Mouse (Mus musculus): Measurements from ENCODE around the gene B430305J03Rik. TPM values are rescaled to one million over a fixed set of nuclear protein-coding genes. Genes with fewer than 3 reads are reported as not detected.

Gene B430305J03Rik
- polyA plus RNA-seq, 1 experiment from 2014 or later, result not detected

DNA sequence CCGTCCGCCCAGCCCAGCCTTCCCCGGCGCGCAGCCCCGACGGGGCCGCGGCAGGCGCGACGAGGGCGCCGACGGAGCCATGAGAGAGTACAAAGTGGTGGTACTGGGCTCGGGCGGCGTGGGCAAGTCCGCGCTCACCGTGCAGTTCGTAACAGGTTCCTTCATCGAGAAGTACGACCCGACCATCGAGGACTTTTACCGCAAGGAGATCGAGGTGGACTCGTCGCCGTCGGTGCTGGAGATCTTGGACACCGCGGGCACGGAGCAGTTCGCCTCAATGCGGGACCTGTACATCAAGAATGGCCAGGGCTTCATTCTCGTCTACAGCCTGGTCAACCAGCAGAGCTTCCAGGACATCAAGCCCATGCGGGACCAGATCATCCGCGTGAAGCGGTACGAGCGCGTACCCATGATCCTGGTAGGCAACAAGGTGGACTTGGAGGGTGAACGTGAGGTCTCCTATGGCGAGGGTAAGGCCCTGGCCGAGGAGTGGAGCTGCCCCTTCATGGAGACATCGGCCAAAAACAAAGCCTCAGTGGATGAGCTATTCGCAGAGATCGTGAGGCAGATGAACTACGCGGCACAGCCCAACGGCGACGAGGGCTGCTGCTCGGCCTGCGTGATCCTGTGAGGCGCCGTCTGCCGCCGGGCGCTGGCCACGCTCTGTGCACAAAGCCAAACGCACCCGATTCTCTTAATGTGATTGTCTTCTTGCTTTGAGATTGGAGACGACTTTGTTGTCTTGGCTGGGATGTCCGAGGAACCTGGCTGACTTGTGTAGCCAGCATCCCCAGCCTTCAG, 573 bp downstream of the B430305J03Rik start:
- Histone ChIP-seq H3K27me3 (0 out of 2 replicates have a peak, but pooled peaks cover 3% of the 10 kb centered on the region), H3K4me3 (replicated peaks) (peak overlapping the region; percentile 90), H3K4me2 (replicated peaks) (peak overlapping the region; percentile 71), H3K36me3 (no peaks in the 10 kb centered on the region), H3K4me1 (replicated peaks) (peaks cover 36% of the 10 kb centered on the region), H3K27ac (peak overlapping the region; percentile 91), H3K9me3 (no peaks in the 10 kb centered on the region), H3K9ac (replicated peaks) (peak overlapping the region; percentile 90)
- WGBS, result under 1% methylated on average over 68 of the region's 68 CpGs
- ATAC-seq, result no peak

GRCm38 (mm10) chr3:61364661-61364977, 1.1 kb downstream of the B430305J03Rik start:
- WGBS, result 0% methylated on average over 32 of the region's 33 CpGs
- ATAC-seq, result peak; percentile 64; the same call in 1 of the 2 replicates

DNA sequence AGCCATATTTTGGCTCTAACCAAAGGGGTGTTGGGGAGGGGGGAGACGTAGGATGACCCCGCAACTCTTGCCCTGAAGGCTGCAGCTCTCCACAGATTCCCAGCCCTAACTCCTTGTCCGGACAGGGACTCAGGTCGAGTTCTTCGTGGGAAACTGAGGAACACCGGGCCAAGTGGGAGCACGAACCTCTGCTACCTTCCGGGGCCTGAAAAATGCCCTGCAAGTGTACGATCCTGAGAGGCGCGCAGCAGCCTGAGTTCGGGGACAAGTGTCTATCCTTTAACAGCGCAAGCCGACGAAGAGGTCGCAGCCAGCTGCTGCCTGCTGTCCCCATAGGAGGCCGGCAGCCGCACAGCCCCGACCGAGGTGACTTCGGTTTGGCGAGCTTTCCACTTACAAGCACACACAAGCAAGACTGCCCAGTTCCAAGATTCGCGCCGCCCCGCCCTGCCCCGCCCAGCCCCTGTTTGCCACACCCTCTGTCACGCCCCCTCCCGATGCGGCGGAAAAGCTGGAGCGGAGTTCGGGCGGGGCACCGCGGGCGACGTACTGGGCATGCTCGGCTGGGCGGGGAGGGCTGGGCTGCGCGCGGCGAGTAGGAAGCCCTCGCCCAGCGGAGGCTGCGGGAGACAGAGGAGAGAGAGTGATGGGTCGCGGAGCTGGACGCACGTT, 1.6 kb downstream of the B430305J03Rik start:
- Histone ChIP-seq H3K9me3 (no peaks in the 10 kb centered on the region), H3K36me3 (no peaks in the 10 kb centered on the region), H3K27me3 (0 out of 2 replicates have a peak, but pooled peaks cover 3% of the 10 kb centered on the region), H3K4me3 (replicated peaks) (peak overlapping the region; percentile 90), H3K27ac (peak overlapping the region; percentile 91), H3K4me1 (replicated peaks) (peaks cover 35% of the 10 kb centered on the region), H3K4me2 (replicated peaks) (peak overlapping the region; percentile 71), H3K9ac (replicated peaks) (peak overlapping the region; percentile 90)
- WGBS, result under 1% methylated on average over 44 of the region's 51 CpGs
- peak; percentile 92 for ATAC-seq

More at GRCm38 (mm10) chr3:61364661-61364977, 1.1 kb downstream of the B430305J03Rik start:
- Histone ChIP-seq H3K27me3 (0 out of 2 replicates have a peak, but pooled peaks cover 3% of the 10 kb centered on the region), H3K4me2 (replicated peaks) (peak overlapping the region; percentile 71), H3K9ac (replicated peaks) (peak overlapping the region; percentile 90), H3K4me1 (replicated peaks) (peaks cover 36% of the 10 kb centered on the region), H3K27ac (peak overlapping the region; percentile 91), H3K9me3 (no peaks in the 10 kb centered on the region), H3K36me3 (no peaks in the 10 kb centered on the region), H3K4me3 (replicated peaks) (peak overlapping the region; percentile 90)

- Histone ChIP-seq H3K36me3 (no peaks in the 10 kb centered on the region), H3K9me3 (no peaks in the 10 kb centered on the region), H3K9ac (replicated peaks) (peak overlapping the region; percentile 90), H3K4me3 (replicated peaks) (peak overlapping the region; percentile 90), H3K4me1 (replicated peaks) (peaks cover 29% of the 10 kb centered on the region), H3K27me3 (0 out of 2 replicates have a peak, but pooled peaks cover 3% of the 10 kb centered on the region), H3K27ac (peak overlapping the region; percentile 91), H3K4me2 (replicated peaks) (peak overlapping the region; percentile 71)
- under 1% methylated on average over 30 of the region's 30 CpGs for WGBS
- ATAC-seq, result peak; percentile 92
These were observed 2.4 kb downstream of the B430305J03Rik start for GRCm38 (mm10) chr3:61363161-61363988.

GRCm38 (mm10) chr3:61362821-61363160, 3.0 kb downstream of the B430305J03Rik start:
- H3K4me3 ChIP-seq (replicated peaks), result peak overlapping the region; percentile 90
- peaks cover 23% of the 10 kb centered on the region for H3K4me1 ChIP-seq (replicated peaks)
- 6% methylated on average over 9 of the region's 9 CpGs for WGBS
- H3K27me3 ChIP-seq, result 0 out of 2 replicates have a peak, but pooled peaks cover 3% of the 10 kb centered on the region
- peak overlapping the region; percentile 71 for H3K4me2 ChIP-seq (replicated peaks)
- H3K27ac ChIP-seq, result peak overlapping the region; percentile 71
- ATAC-seq, result no peak
- H3K9ac ChIP-seq (replicated peaks), result peak overlapping the region; percentile 60
- H3K36me3 ChIP-seq, result no peaks in the 10 kb centered on the region
- H3K9me3 ChIP-seq, result no peaks in the 10 kb centered on the region

DNA sequence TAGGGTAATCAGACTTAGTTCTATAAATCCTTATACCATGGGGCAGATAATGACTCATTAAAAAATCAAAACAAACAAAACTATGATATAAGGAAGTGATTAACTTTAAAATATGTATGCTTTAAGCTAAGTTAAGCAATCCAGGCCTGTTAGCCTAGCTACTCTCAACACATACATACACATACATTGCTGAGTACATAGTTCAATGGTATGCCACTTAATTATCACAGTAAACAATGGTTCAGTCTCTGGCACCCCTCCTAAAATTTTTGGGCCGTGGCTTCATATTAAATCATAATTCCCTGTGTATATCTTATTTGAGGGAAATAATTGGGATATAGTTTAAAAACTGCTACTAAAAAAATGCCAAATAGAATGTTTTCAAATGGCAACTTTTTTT, 4.4 kb downstream of the B430305J03Rik start, which contains the start of gene Rap2b:
Rap2b (plus strand) TSS at position 301 of the 400 bp plus-strand sequence.
- H3K36me3 ChIP-seq, result no peaks in the 10 kb centered on the region
- H3K4me1 ChIP-seq (replicated peaks), result peaks cover 9% of the 10 kb centered on the region
- H3K27me3 ChIP-seq, result 0 out of 2 replicates have a peak, but pooled peaks cover 3% of the 10 kb centered on the region
- H3K4me3 ChIP-seq (replicated peaks), result no peak within 1 kb of the TSS
- H3K9ac ChIP-seq (replicated peaks), result no peak within 1 kb of the TSS
- H3K27ac ChIP-seq, result no peak within 1 kb of the TSS
- 91% methylated on average over 1 of the region's 1 CpGs for WGBS
- ATAC-seq, result no peak
- H3K4me2 ChIP-seq (replicated peaks), result peak within 1 kb of the TSS; percentile 71; the same call in 1 of the 2 replicates
- H3K9me3 ChIP-seq, result no peaks in the 10 kb centered on the region

- Histone ChIP-seq H3K27ac (no peak overlapping the region), H3K36me3 (no peaks in the 10 kb centered on the region), H3K9ac (replicated peaks) (no peak overlapping the region), H3K4me1 (replicated peaks) (0 out of 2 replicates have a peak, but pooled peaks cover 4% of the 10 kb centered on the region), H3K4me3 (replicated peaks) (no peak overlapping the region), H3K27me3 (0 out of 2 replicates have a peak, but pooled peaks cover 3% of the 10 kb centered on the region), H3K4me2 (replicated peaks) (no peak overlapping the region), H3K9me3 (no peaks in the 10 kb centered on the region)
- 65% methylated on average over 7 of the region's 7 CpGs for WGBS
- no peak for ATAC-seq
These were observed 6.9 kb downstream of the B430305J03Rik start for GRCm38 (mm10) chr3:61358756-61359293.

DNA sequence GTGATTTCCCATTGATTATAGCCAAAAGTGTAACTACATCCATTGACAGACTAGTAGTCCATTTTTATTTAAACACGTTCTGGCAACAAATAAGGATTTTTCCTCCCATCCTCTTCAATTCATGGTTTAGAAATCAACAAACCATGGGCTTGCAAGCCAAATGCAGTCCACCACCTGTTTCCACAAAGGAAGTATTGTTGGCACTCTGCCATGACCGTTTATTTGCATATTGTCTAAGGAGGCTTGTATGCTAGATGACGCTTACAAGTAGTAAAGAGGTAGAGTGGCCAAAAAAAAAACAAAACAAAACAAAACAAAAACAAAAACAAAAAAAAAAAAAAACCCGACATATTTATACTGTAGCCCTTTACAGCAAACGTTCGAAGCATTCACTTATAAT, 7.6 kb downstream of the B430305J03Rik start:
- Histone ChIP-seq H3K27me3 (0 out of 2 replicates have a peak, but pooled peaks cover 3% of the 10 kb centered on the region), H3K4me1 (replicated peaks) (0 out of 2 replicates have a peak, but pooled peaks cover 4% of the 10 kb centered on the region), H3K36me3 (no peaks in the 10 kb centered on the region), H3K4me3 (replicated peaks) (no peak overlapping the region), H3K9ac (replicated peaks) (no peak overlapping the region), H3K9me3 (no peaks in the 10 kb centered on the region), H3K27ac (no peak overlapping the region), H3K4me2 (replicated peaks) (no peak overlapping the region)
- whole genome bisulfite sequencing, result 61% methylated on average over 6 of the region's 6 CpGs
- ATAC-seq, result no peak

DNA sequence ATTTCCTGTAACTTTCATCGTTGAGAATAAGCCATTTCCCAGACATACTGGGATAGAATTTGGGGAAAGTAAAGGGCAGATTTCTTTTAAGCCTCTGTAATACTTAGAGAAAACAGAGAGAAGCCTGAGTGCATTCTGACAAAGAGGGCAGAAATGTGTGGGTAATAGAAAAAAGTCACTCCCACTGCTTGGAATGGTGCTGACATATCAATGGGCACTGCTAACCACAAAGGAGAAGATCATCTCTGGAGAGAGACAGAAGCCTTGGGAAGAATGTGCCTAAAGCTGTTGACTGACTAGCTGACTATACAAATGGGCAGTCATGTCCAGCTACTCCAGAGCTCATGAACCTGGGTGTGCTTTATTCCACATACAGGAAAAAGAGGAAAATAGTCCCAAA, 10.3 kb downstream of the B430305J03Rik start:
- Histone ChIP-seq H3K9me3 (no peaks in the 10 kb centered on the region), H3K4me2 (replicated peaks) (no peak overlapping the region), H3K4me1 (replicated peaks) (no peaks in the 10 kb centered on the region), H3K27ac (no peak overlapping the region), H3K27me3 (no peaks in the 10 kb centered on the region), H3K9ac (replicated peaks) (no peak overlapping the region), H3K4me3 (replicated peaks) (no peak overlapping the region), H3K36me3 (no peaks in the 10 kb centered on the region)
- WGBS, result 35% methylated on average over 1 of the region's 1 CpGs
- no peak for ATAC-seq

- ATAC-seq, result no peak
- WGBS, result 92% methylated on average over 1 of the region's 1 CpGs
- H3K4me1 ChIP-seq (replicated peaks), result no peaks in the 10 kb centered on the region
These were observed 16.3 kb downstream of the B430305J03Rik start for GRCm38 (mm10) chr3:61349433-61349832.

DNA sequence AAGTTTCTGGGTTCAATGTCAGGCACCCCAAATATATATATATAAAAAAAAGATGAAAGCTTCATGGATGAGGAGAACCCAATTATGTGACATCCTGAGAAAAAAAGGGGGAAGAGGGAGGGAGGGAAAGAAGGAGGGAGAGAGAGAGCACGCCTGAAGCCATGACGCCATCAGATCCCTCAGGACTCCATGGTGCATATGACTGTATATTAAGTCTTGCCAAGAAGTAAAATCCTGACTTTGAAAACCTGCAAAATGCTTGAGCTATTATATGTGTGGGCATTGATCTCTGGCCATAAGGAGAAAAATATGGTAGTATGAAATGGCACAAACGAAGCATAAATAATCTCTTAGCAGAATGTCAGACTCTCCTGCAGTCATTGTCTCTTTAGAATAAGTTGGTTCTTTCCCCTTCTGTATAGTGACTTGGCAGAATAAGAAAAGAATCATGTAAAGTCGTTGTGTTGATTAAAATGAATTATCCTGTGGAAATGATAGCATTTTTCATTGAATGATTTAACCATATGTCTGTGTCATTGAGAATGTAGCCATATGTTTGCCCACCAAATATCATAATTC, 17.6 kb downstream of the B430305J03Rik start:
- Histone ChIP-seq H3K9ac (replicated peaks) (no peak overlapping the region), H3K4me3 (replicated peaks) (no peak overlapping the region), H3K4me1 (replicated peaks) (no peaks in the 10 kb centered on the region), H3K9me3 (no peaks in the 10 kb centered on the region), H3K27me3 (no peaks in the 10 kb centered on the region), H3K27ac (no peak overlapping the region), H3K36me3 (no peaks in the 10 kb centered on the region), H3K4me2 (replicated peaks) (no peak overlapping the region)
- ATAC-seq, result no peak
- WGBS, result 78% methylated on average over 4 of the region's 4 CpGs

More at GRCm38 (mm10) chr3:61349433-61349832, 16.3 kb downstream of the B430305J03Rik start:
- Histone ChIP-seq H3K4me3 (replicated peaks) (no peak overlapping the region), H3K4me2 (replicated peaks) (no peak overlapping the region), H3K27ac (no peak overlapping the region), H3K9ac (replicated peaks) (no peak overlapping the region), H3K27me3 (no peaks in the 10 kb centered on the region), H3K9me3 (no peaks in the 10 kb centered on the region), H3K36me3 (no peaks in the 10 kb centered on the region)
